7 mouse cellular contexts compared by ENCODE assay signal in the genomic region with DNA sequence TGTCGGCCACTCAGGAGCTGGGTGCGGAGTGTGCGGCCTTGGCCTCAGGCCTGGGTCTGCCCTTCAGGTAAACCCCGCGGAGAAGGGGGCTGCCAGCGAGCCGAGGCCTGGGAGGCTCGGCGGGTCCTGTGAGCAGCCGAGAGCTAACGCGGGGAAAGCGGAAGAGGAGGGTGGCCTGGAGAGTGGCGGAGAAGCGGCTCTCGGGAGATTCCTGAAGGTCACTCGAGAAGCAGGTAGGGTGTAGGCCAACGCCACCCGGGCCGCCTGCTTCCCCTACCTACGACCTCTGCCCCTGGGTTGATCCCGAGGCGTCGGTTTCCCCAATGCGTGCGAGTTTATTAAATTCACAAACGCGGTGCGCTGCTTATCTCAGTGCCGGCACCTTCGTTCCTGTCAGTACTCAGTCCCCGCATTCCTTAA. TPM values are rescaled to one million over a fixed set of nuclear protein-coding genes. Genes with fewer than 3 reads are reported as not detected.
A peak's percentile ranks its signal among the peaks of the same experiment; 100 is the strongest.
DNase-seq lines count a peak whose midpoint lies in the region; ATAC-seq and TF ChIP-seq lines count a peak whose summit lies in the region.

No protein-coding gene starts in this region.

- no peaks in the 10 kb centered on the region for H3K27me3 ChIP-seq in thymus, adult 2 months (ENCODE audit: control insufficient read depth, insufficient read depth, low read length)
- no peaks in the 10 kb centered on the region for H3K27me3 ChIP-seq in forebrain, embryonic 13.5 days
- 0 out of 2 replicates have a peak, but pooled peaks cover 4% of the 10 kb centered on the region for H3K27me3 ChIP-seq in liver, embryonic 15.5 days

- peak overlapping the region; percentile 45 for H3K27ac ChIP-seq in thymus, adult 2 months (ENCODE audit: control insufficient read depth, insufficient read depth, low read length)
- H3K27ac ChIP-seq in forebrain, embryonic 13.5 days: peak overlapping the region; percentile 86
- H3K27ac ChIP-seq in liver, embryonic 15.5 days (replicated peaks): peak overlapping the region; percentile 89

- TF ChIP-seq CTCF in thymus, adult 2 months (IDR thresholded peaks at IDR 0.05; ENCODE audit: borderline replicate concordance, control insufficient read depth, extremely low read depth, insufficient read depth, low read length, poor library complexity): no peak

- H3K9ac ChIP-seq in forebrain, embryonic 13.5 days: peak overlapping the region; percentile 96
- peak overlapping the region; percentile 96 for H3K9ac ChIP-seq in liver, embryonic 15.5 days

- peak overlapping the region; percentile 77 for H3K4me3 ChIP-seq in thymus, adult 2 months (ENCODE audit: control insufficient read depth, insufficient read depth, low read length)
- peak overlapping the region; percentile 96 for H3K4me3 ChIP-seq in forebrain, embryonic 13.5 days
- peak overlapping the region; percentile 96 for H3K4me3 ChIP-seq in liver, embryonic 15.5 days (replicated peaks)

- peak overlapping the region; percentile 83 for H3K4me2 ChIP-seq in forebrain, embryonic 13.5 days
- peak overlapping the region; percentile 80 for H3K4me2 ChIP-seq in liver, embryonic 15.5 days

- peaks cover 10% of the 10 kb centered on the region for H3K36me3 ChIP-seq in thymus, adult 2 months (ENCODE audit: control insufficient read depth, insufficient read depth, low read length)
- H3K36me3 ChIP-seq in forebrain, embryonic 13.5 days (ENCODE audit: poor library complexity, severe bottlenecking): peaks cover 24% of the 10 kb centered on the region
- H3K36me3 ChIP-seq in liver, embryonic 15.5 days (replicated peaks): peaks cover 26% of the 10 kb centered on the region

- no peak for DNase-seq in thymus, adult 2 months
- DNase-seq in thymus, postnatal 0 days (ENCODE audit: low spot score): no peak
- no peak for DNase-seq in embryo, embryonic 9.5 days (ENCODE audit: extremely low spot score)
- no peak for DNase-seq in lung, postnatal 14 days
- DNase-seq in spleen, postnatal 4 days (ENCODE audit: low spot score in 2 of 2): no peak

- WGBS in thymus, adult 2 months: under 1% methylated on average over 32 of the region's 32 CpGs
- 0% methylated on average over 32 of the region's 32 CpGs for WGBS in forebrain, embryonic 13.5 days
- WGBS in liver, embryonic 15.5 days (ENCODE audit: insufficient replicate concordance): under 1% methylated on average over 32 of the region's 32 CpGs

- TF ChIP-seq POLR2A in thymus, adult 2 months (IDR thresholded peaks at IDR 0.05; ENCODE audit: control insufficient read depth, extremely low read depth, insufficient read depth, low read length, poor library complexity): no peak

- no peaks in the 10 kb centered on the region for H3K9me3 ChIP-seq in forebrain, embryonic 13.5 days (replicated peaks)
- no peaks in the 10 kb centered on the region for H3K9me3 ChIP-seq in liver, embryonic 15.5 days (replicated peaks)

- ATAC-seq in forebrain, embryonic 13.5 days: no peak
- peak; percentile 73 for ATAC-seq in liver, embryonic 15.5 days (ENCODE audit: insufficient read depth)

- peaks cover 5% of the 10 kb centered on the region for H3K4me1 ChIP-seq in thymus, adult 2 months (replicated peaks; ENCODE audit: control insufficient read depth, insufficient read depth, low read length)
- peaks cover 24% of the 10 kb centered on the region for H3K4me1 ChIP-seq in forebrain, embryonic 13.5 days
- peaks cover 24% of the 10 kb centered on the region for H3K4me1 ChIP-seq in liver, embryonic 15.5 days (replicated peaks)

RNA-seq across cellular contexts. Expression of gene Uqcrc2, which starts 0.4 kb away (rescaled TPM):
- polyA plus RNA-seq in thymus, adult 2 months (2012; rRNA removed): 70.4 and 89.4 TPM in 2 replicates
- 213 and 220 TPM in 2 replicates for polyA plus RNA-seq in thymus, postnatal 0 days (2015; fragmentation: Nextera tagmentation; extraction: Ambion mirVana)
- 209 and 210 TPM in 2 replicates for polyA plus RNA-seq in forebrain, embryonic 13.5 days (2015; fragmentation: Nextera tagmentation; extraction: Ambion mirVana)
- polyA plus RNA-seq in liver, embryonic 15.5 days (2015; fragmentation: Nextera tagmentation; extraction: Ambion mirVana): 115 and 118 TPM in 2 replicates

RNA-seq across cellular contexts. Expression of gene Pdzd9, which starts 34.8 kb away (rescaled TPM):
- 0.05 TPM in 1 of 2 replicates, not detected in the other for polyA plus RNA-seq in thymus, adult 2 months (2012; rRNA removed)
- 0.22 and 0.43 TPM in 2 replicates for polyA plus RNA-seq in thymus, postnatal 0 days (2015; fragmentation: Nextera tagmentation; extraction: Ambion mirVana)
- 0.23 and 0.57 TPM in 2 replicates for polyA plus RNA-seq in forebrain, embryonic 13.5 days (2015; fragmentation: Nextera tagmentation; extraction: Ambion mirVana)
- polyA plus RNA-seq in liver, embryonic 15.5 days (2015; fragmentation: Nextera tagmentation; extraction: Ambion mirVana): 0.08 and 0.16 TPM in 2 replicates

RNA-seq across cellular contexts. Expression of gene Mosmo, which starts 42.0 kb away (rescaled TPM):
- 29.8 and 31.0 TPM in 2 replicates for polyA plus RNA-seq in thymus, adult 2 months (2012; rRNA removed)
- polyA plus RNA-seq in thymus, postnatal 0 days (2015; fragmentation: Nextera tagmentation; extraction: Ambion mirVana): 12.5 and 14.9 TPM in 2 replicates
- 14.1 and 16.5 TPM in 2 replicates for polyA plus RNA-seq in forebrain, embryonic 13.5 days (2015; fragmentation: Nextera tagmentation; extraction: Ambion mirVana)
- 5.6 and 7.4 TPM in 2 replicates for polyA plus RNA-seq in liver, embryonic 15.5 days (2015; fragmentation: Nextera tagmentation; extraction: Ambion mirVana)
